Mouse (Mus musculus) thymus, adult 2 months (tissue): ENCODE measurements around the gene Dcaf8.

Experiments used
- CTCF ChIP-seq: fragments of 200-500 bp; IDR thresholded peaks from 2 replicates; pipeline ENCODE4 v1.5.1; 2012; ENCODE audit warnings: mild to moderate bottlenecking, control low read depth, low read length, moderate library complexity, borderline replicate concordance; ENCODE audit not compliant: control insufficient read depth, poor library complexity, insufficient read depth; ENCODE audit errors: extremely low read depth
- POLR2A ChIP-seq: fragments of 200-500 bp; IDR thresholded peaks from 2 replicates; pipeline ENCODE4 v1.6.1; 2012; ENCODE audit warnings: mild to moderate bottlenecking, low read length, control low read depth, moderate library complexity; ENCODE audit not compliant: control insufficient read depth, poor library complexity, insufficient read depth; ENCODE audit errors: extremely low read depth

DNA sequence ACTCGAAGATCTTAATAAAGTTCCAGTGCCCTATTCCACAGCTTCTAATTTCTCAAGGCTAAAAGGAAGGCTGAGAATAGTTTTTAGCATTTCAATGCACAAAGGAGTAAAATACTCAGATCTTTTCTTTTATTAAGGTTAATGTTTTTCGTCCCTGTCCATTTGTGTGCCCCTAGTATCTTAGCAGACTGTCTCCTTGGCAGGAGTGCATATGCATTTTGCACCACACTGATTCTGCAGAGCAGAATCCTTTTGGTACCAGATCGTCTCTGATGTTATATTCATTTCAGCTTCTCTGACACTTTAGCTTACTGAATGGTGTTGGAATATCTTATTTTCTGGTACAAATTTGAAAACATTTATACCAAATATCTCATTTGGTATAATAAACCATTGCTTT is 33.9 kb downstream of the Dcaf8 start:
- no peak for TF ChIP-seq POLR2A
- TF ChIP-seq CTCF: no peak
